10 mouse cellular contexts compared by ENCODE assay signal in the genomic region with DNA sequence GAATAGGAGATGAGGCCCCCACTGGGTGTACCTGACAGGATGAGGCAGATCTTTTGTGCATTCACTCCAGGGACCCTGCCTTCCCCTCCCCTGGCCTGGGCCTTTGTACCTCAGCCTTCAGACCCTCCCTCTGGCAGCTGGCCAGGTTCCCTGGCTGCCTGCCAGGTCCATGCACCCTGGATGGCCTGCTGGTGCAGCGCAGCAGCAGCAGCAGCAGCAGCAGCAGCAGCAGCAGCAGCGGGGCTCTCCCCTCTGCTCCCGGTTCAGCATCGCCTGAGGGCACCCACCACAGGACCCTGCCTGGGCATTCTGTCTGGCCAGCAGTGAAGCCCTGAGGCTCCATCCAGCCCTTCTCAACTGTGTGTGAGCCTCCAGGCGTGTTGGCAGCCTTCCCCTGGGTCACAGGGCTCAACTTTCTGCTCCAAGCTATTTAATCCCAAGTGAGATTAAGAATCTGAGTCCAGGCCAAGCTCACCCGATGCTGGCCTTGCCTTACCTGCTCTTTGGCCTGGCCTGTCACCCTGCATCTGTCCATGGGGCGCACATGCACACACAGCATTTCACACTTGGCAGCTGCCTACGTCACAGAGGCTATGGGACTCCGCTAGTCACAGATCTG. TPM values are rescaled to one million over a fixed set of nuclear protein-coding genes. Genes with fewer than 3 reads are reported as not detected.
DNase-seq lines count a peak whose midpoint lies in the region; ATAC-seq lines count a peak whose summit lies in the region.
"Had no signal": no experiment of that assay in that cellular context is flagged by ENCODE, and none has a peak within 500 bp of the region (broad histone marks: within the 10 kb centered on the region; RNA-seq: fewer than 3 reads in every experiment).

No protein-coding gene starts in this region.

- no peak overlapping the region for H3K27ac ChIP-seq in embryonic facial prominence, embryonic 15.5 days (replicated peaks)
- no peak overlapping the region for H3K27ac ChIP-seq in hindbrain, embryonic 16.5 days (ENCODE audit: low read depth, low read length)
- H3K27ac ChIP-seq: liver, embryonic 13.5 days had no signal

- no peaks in the 10 kb centered on the region for H3K36me3 ChIP-seq in embryonic facial prominence, embryonic 15.5 days
- no peaks in the 10 kb centered on the region for H3K36me3 ChIP-seq in hindbrain, embryonic 16.5 days (ENCODE audit: control insufficient read depth, insufficient read depth, low read length)
- H3K36me3 ChIP-seq: liver, embryonic 13.5 days had no signal

- H3K9me3 ChIP-seq in embryonic facial prominence, embryonic 15.5 days (replicated peaks), result no peaks in the 10 kb centered on the region
- no peaks in the 10 kb centered on the region for H3K9me3 ChIP-seq in hindbrain, embryonic 16.5 days (ENCODE audit: control insufficient read depth, low read length)
- H3K9me3 ChIP-seq: liver, embryonic 13.5 days had no signal

- no peak overlapping the region for H3K4me2 ChIP-seq in embryonic facial prominence, embryonic 15.5 days (replicated peaks)
- H3K4me2 ChIP-seq in hindbrain, embryonic 16.5 days (ENCODE audit: low read length), result no peak overlapping the region
- H3K4me2 ChIP-seq: liver, embryonic 13.5 days had no signal

- no peak overlapping the region for H3K4me3 ChIP-seq in embryonic facial prominence, embryonic 15.5 days (replicated peaks)
- H3K4me3 ChIP-seq in hindbrain, embryonic 16.5 days (ENCODE audit: low read length), result no peak overlapping the region
- H3K4me3 ChIP-seq: liver, embryonic 13.5 days had no signal

- intact Hi-C loops in left cerebral cortex, postnatal 4 days (cut with DNase I), result no loop called here
- intact Hi-C loops in left cerebral cortex, postnatal 25 days (cut with DNase I), result no loop called here

- peaks cover 49% of the 10 kb centered on the region for H3K27me3 ChIP-seq in embryonic facial prominence, embryonic 15.5 days
- peaks cover 13% of the 10 kb centered on the region for H3K27me3 ChIP-seq in hindbrain, embryonic 16.5 days (replicated peaks; ENCODE audit: control insufficient read depth, insufficient read depth, low read length)

- peaks cover 7% of the 10 kb centered on the region for H3K4me1 ChIP-seq in embryonic facial prominence, embryonic 15.5 days
- peaks cover 17% of the 10 kb centered on the region for H3K4me1 ChIP-seq in hindbrain, embryonic 16.5 days (ENCODE audit: control insufficient read depth, insufficient read depth, low read depth, low read length)

- ATAC-seq in embryonic facial prominence, embryonic 15.5 days (ENCODE audit: insufficient number of reproducible peaks, low FRiP score, low TSS enrichment, low read depth), result 0 out of 2 replicates have a peak, but pooled peaks have one; percentile 45
- peak; percentile 51 for ATAC-seq in hindbrain, embryonic 16.5 days
- no peak for ATAC-seq in CD4-positive, CD25-positive, alpha-beta regulatory T cell, adult 4 months

- 24% methylated on average over 9 of the region's 9 CpGs for WGBS in embryonic facial prominence, embryonic 15.5 days
- WGBS in hindbrain, embryonic 16.5 days, result 23% methylated on average over 9 of the region's 9 CpGs

- peak; percentile 78 for DNase-seq in left cerebral cortex, postnatal 4 days
- DNase-seq in left cerebral cortex, postnatal 25 days (ENCODE audit: low spot score in 2 of 2), result no peak
- peak; percentile 71 for DNase-seq in liver
- DNase-seq in spleen, postnatal 4 days (ENCODE audit: low spot score in 2 of 2), result no peak
- DNase-seq in right cerebral cortex, postnatal 36 days (ENCODE audit: low spot score in 2 of 2), result no peak
- DNase-seq: liver, embryonic 13.5 days had no signal

- H3K9ac ChIP-seq in embryonic facial prominence, embryonic 15.5 days, result no peak overlapping the region
- H3K9ac ChIP-seq in hindbrain, embryonic 16.5 days (ENCODE audit: low read depth, low read length), result no peak overlapping the region
- H3K9ac ChIP-seq: liver, embryonic 13.5 days had no signal

RNA-seq across cellular contexts. Expression of a gene that starts 50.5 kb away (rescaled TPM):
- 10 to 100 TPM in 1 of 2 experiments, 1 to 10 TPM in 1; 8.3 to 12.3 TPM for total RNA-seq in left cerebral cortex, postnatal 4 days (2021)
- total RNA-seq in left cerebral cortex, postnatal 25 days (2021), result 10 to 100 TPM; 53.9 to 54.7 TPM
- polyA plus RNA-seq in embryonic facial prominence, embryonic 15.5 days (2015; fragmentation: Nextera tagmentation; extraction: Ambion mirVana), result 0.83 and 1.0 TPM in 2 replicates
- polyA plus RNA-seq in hindbrain, embryonic 16.5 days (2015; fragmentation: Nextera tagmentation; extraction: Ambion mirVana), result 11.0 and 13.1 TPM in 2 replicates
- polyA plus RNA-seq in CD4-positive, CD25-positive, alpha-beta regulatory T cell, adult 4 months (2017; shearing (Covaris generic)), result not detected
- total RNA-seq: MEL had no signal
- polyA plus RNA-seq: liver, embryonic 13.5 days had no signal

Comparison
In these comparisons a context has a peak if more than half of its experiments do, and no peak if none do; other contexts are left out.
1. DNase-seq: peak in left cerebral cortex, postnatal 4 days (single experiment) and liver (single experiment); none in left cerebral cortex, postnatal 25 days (0 of 2), spleen, postnatal 4 days (0 of 2) and right cerebral cortex, postnatal 36 days (0 of 2).